Mouse (Mus musculus): ENCODE measurements at regions not wholly inside any gene's neighbourhood (a gene's known extent, or its start where the extent isn't known, plus 50 kb on each side); places are given as distances from the start of the nearest gene placed in this dataset.
"Not testable (repeated sequence)": the region's sequence is repeated elsewhere in the genome, so short reads cannot be mapped to it uniquely, and the experiment has no call there.

DNA sequence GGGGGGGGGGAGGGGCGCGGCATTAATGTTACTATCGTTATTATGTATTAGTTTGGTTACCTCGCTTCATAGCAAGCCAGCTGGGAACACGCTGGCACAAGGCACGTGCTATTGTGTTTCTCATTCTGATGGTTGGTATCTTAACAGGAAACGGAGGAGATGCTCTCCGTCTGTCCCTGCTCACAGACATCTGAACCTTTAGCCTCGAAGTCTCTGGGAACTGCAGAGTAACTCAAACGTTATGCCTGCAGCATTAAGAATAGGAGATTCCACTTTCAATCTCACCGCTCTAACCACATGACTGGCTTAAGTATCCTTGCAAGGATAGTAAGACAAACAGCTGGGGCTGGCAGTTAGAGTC lies 80.0 kb downstream of the Nfkbiz start:
- peak; percentile 60 for ATAC-seq (ENCODE audit: low read depth)
- no peaks in the 10 kb centered on the region for H3K36me3 ChIP-seq (ENCODE audit: control insufficient read depth, insufficient read depth, low read length)
- 46% methylated on average over 10 of the region's 11 CpGs for WGBS

DNA sequence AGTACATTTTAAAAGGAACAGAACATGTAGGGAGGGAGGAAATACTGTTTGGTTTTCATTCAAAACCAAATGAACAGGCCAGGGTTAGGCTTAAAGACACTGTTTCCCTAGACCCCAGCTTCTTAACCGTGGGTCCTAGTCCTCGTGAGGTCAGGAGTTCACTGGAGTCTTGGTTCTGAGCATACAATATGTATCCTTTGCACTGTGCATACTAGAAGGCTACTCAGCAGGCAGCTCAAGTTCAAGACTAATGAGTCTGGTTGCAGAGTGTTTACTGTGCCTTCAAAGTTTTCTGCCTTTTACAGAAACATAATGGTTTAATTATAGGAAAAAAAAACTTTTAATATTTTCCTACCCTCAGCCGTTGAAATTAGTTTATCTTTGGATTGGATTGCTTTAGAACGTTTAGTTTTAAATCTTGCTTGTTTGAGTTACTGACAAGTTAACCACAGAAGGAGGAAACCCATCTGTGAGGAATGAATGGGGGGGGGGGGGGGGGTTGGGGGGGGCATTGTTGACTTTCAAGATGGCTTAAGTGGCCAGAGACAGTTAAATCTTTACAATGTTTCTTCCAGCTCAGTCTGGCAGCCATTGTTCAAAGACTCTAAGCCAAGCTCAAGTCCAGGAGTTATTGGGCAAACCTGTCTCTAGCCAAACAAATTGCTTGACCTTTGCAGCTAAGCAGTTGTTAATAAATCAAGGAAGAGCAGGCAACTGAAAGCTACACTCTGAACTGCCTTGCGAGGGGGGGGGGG lies 80.6 kb downstream of the Nfkbiz start:
- H3K27ac ChIP-seq (ENCODE audit: low read depth, low read length): no peak overlapping the region
- ATAC-seq (ENCODE audit: low read depth): no peak
- 44% methylated on average over 4 of the region's 5 CpGs for WGBS

More for the DNA sequence above, 80.0 kb downstream of the Nfkbiz start:
- Histone ChIP-seq H3K27ac (ENCODE audit: low read depth, low read length) (no peak overlapping the region), H3K4me3 (ENCODE audit: low read depth, low read length) (no peak overlapping the region), H3K4me1 (ENCODE audit: control insufficient read depth, insufficient read depth, low read length) (no peaks in the 10 kb centered on the region), H3K4me2 (ENCODE audit: low read depth, low read length) (no peak overlapping the region), H3K27me3 (ENCODE audit: control insufficient read depth, insufficient read depth, low read length) (no peaks in the 10 kb centered on the region), H3K9ac (replicated peaks; ENCODE audit: low read depth, low read length) (no peak overlapping the region), H3K9me3 (ENCODE audit: control insufficient read depth, low read length) (no peaks in the 10 kb centered on the region)

DNA sequence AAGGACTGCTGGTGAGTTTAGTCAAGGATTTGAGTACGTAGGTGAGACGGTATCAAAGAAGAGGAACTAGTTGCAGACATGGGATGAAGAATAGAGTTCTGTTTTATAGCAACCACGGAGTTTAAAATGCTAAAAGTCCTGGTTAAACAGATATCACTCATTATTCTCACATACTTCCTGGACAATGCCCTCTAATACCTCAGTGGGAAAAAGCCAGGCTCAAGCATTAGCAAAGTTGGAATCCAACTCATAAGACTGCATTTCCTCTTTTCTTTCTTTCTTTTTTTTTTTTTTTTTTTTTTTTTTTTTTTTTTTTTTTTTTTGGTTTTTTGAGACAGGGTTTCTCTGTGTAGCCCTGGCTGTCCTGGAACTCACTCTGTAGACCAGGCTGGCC lies 81.3 kb downstream of the Nfkbiz start:
- not testable (repeated sequence) for H3K27ac ChIP-seq (ENCODE audit: low read depth, low read length); H3K4me3 ChIP-seq (ENCODE audit: low read depth, low read length); H3K27me3 ChIP-seq (ENCODE audit: control insufficient read depth, insufficient read depth, low read length); H3K4me1 ChIP-seq (ENCODE audit: control insufficient read depth, insufficient read depth, low read length); ATAC-seq (ENCODE audit: low read depth); H3K36me3 ChIP-seq (ENCODE audit: control insufficient read depth, insufficient read depth, low read length); H3K9ac ChIP-seq (replicated peaks; ENCODE audit: low read depth, low read length); H3K4me2 ChIP-seq (ENCODE audit: low read depth, low read length); H3K9me3 ChIP-seq (ENCODE audit: control insufficient read depth, low read length)
- 91% methylated on average over 3 of the region's 3 CpGs for WGBS

More for the DNA sequence above, 80.6 kb downstream of the Nfkbiz start:
- Histone ChIP-seq H3K36me3 (ENCODE audit: control insufficient read depth, insufficient read depth, low read length) (no peaks in the 10 kb centered on the region), H3K4me2 (ENCODE audit: low read depth, low read length) (no peak overlapping the region), H3K4me3 (ENCODE audit: low read depth, low read length) (no peak overlapping the region), H3K4me1 (ENCODE audit: control insufficient read depth, insufficient read depth, low read length) (no peaks in the 10 kb centered on the region), H3K9me3 (ENCODE audit: control insufficient read depth, low read length) (no peaks in the 10 kb centered on the region), H3K27me3 (ENCODE audit: control insufficient read depth, insufficient read depth, low read length) (no peaks in the 10 kb centered on the region), H3K9ac (replicated peaks; ENCODE audit: low read depth, low read length) (no peak overlapping the region)

DNA sequence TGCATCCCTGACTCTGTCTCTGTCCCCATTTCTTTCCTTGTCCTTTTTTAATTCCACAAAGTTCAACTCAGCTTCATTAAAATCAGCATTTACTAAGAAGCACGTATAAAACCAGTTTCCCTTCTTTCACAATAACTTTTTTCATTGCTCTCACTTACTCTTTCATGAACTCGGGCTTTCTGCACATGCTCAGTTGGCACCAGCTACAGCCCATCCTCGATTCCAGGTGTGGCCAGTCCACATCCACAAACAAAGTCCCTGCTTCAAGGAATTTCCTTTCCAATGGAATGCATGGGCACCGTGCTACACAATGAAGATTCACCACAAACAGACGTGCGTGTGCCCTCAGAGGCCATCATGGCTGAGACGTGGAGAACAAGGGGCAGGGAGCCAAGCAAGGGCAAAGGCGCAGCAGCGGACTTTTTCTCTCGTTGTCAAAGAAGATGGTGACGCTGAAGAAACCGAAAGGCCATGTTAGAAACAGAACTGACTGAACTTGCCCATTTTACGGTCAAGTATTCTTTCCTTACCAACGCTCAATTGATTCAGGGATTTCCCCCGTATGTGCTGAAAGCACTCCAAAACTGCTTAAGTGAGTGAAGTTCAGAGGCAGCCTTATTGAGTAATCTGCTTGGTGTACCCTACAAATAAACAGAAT lies 81.8 kb downstream of the Nfkbiz start:
- 90% methylated on average over 15 of the region's 15 CpGs for WGBS
- Histone ChIP-seq H3K4me3 (ENCODE audit: low read depth, low read length) (no peak overlapping the region), H3K36me3 (ENCODE audit: control insufficient read depth, insufficient read depth, low read length) (no peaks in the 10 kb centered on the region), H3K9ac (replicated peaks; ENCODE audit: low read depth, low read length) (no peak overlapping the region), H3K4me2 (ENCODE audit: low read depth, low read length) (no peak overlapping the region), H3K27ac (ENCODE audit: low read depth, low read length) (no peak overlapping the region), H3K27me3 (ENCODE audit: control insufficient read depth, insufficient read depth, low read length) (no peaks in the 10 kb centered on the region), H3K4me1 (ENCODE audit: control insufficient read depth, insufficient read depth, low read length) (no peaks in the 10 kb centered on the region), H3K9me3 (ENCODE audit: control insufficient read depth, low read length) (no peaks in the 10 kb centered on the region)
- ATAC-seq (ENCODE audit: low read depth): no peak

DNA sequence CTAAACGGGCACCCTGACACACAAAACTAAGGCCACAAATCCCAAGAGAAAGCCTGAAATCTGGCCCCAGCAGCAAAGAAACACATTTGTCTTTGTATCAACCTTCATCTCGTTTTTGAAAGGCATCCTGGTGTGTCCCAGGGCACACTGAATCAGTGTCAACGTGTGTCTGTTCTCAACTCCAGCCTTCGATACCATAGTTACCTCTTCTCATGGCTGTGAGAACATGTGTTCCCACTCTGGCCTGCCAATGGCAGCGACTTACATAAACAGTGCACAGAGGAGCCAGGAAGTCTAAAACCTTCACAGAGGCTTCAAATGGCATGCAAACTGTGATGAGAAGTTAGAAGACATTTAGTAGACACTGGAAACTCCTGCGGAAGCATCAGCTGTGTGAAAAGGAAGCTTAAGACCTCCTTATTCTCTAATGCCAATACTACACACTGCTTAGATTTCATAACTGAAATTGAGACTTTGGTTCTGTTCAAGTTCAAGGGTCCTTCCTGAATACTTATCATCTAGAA lies 83.3 kb downstream of the Nfkbiz start:
- H3K4me3 ChIP-seq (ENCODE audit: low read depth, low read length): no peak overlapping the region
- H3K4me2 ChIP-seq (ENCODE audit: low read depth, low read length): no peak overlapping the region
- no peaks in the 10 kb centered on the region for H3K4me1 ChIP-seq (ENCODE audit: control insufficient read depth, insufficient read depth, low read length)
- no peak for ATAC-seq (ENCODE audit: low read depth)
- no peak overlapping the region for H3K27ac ChIP-seq (ENCODE audit: low read depth, low read length)
- H3K9me3 ChIP-seq (ENCODE audit: control insufficient read depth, low read length): no peaks in the 10 kb centered on the region
- H3K36me3 ChIP-seq (ENCODE audit: control insufficient read depth, insufficient read depth, low read length): no peaks in the 10 kb centered on the region
- 75% methylated on average over 6 of the region's 6 CpGs for WGBS
- no peaks in the 10 kb centered on the region for H3K27me3 ChIP-seq (ENCODE audit: control insufficient read depth, insufficient read depth, low read length)
- no peak overlapping the region for H3K9ac ChIP-seq (replicated peaks; ENCODE audit: low read depth, low read length)

DNA sequence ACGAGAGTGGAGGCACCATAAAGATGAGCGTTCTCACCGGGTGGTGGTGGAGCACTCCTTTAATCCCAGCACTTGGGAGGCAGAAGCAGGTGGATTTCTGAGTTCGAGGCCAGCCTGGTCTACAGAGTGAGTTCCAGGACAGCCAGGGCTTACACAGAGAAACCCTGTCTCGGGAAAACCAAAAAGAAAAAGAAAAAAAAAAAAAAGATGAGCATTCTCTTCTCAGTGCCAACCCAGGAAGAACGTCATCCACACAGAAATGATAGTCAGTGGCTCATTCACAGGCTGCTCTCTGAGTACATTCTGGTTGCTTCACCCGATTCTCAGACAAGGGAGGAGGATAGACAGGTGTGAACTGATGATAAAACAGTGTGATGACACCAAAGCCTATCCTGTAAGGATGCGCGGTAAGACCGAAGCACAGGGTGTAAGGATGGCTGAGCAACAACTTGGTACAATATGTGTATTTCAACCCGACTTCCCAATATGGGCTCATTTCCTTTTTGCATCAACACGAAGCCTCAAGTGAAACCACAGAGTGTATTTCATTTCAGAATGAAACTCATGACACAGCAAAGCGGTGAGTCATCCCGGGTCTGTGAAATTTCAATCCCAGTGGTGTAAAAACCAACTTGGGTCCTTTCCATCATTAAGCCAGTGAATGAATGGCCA lies 84.5 kb downstream of the Nfkbiz start:
- Histone ChIP-seq H3K9me3 (ENCODE audit: control insufficient read depth, low read length) (no peaks in the 10 kb centered on the region), H3K4me2 (ENCODE audit: low read depth, low read length) (no peak overlapping the region), H3K27ac (ENCODE audit: low read depth, low read length) (no peak overlapping the region), H3K4me3 (ENCODE audit: low read depth, low read length) (no peak overlapping the region), H3K27me3 (ENCODE audit: control insufficient read depth, insufficient read depth, low read length) (no peaks in the 10 kb centered on the region), H3K36me3 (ENCODE audit: control insufficient read depth, insufficient read depth, low read length) (no peaks in the 10 kb centered on the region), H3K9ac (replicated peaks; ENCODE audit: low read depth, low read length) (no peak overlapping the region), H3K4me1 (ENCODE audit: control insufficient read depth, insufficient read depth, low read length) (no peaks in the 10 kb centered on the region)
- WGBS: 89% methylated on average over 14 of the region's 14 CpGs
- ATAC-seq (ENCODE audit: low read depth): no peak

DNA sequence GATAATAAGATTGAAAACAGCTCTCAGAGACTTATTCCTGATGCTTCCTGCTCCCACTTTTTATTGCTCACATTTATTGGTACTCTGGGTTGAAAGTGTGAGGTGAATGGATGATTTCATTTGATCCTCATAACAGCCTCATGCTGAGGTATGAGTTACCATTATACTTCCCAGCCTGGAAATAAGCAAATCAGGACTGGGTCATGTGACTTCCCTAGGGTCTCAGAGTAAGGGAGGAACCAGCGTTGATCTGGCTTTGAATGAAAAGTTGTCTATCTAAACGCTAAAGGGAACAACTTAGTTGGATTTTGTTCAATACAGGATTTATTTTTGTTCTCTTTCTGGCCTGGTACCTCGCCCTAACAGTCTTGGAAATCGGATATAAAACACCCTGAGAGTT lies 85.3 kb downstream of the Nfkbiz start:
- Histone ChIP-seq H3K4me1 (ENCODE audit: control insufficient read depth, insufficient read depth, low read length) (no peaks in the 10 kb centered on the region), H3K27me3 (ENCODE audit: control insufficient read depth, insufficient read depth, low read length) (no peaks in the 10 kb centered on the region), H3K9ac (replicated peaks; ENCODE audit: low read depth, low read length) (no peak overlapping the region), H3K9me3 (ENCODE audit: control insufficient read depth, low read length) (no peaks in the 10 kb centered on the region), H3K27ac (ENCODE audit: low read depth, low read length) (no peak overlapping the region), H3K4me3 (ENCODE audit: low read depth, low read length) (no peak overlapping the region), H3K36me3 (ENCODE audit: control insufficient read depth, insufficient read depth, low read length) (no peaks in the 10 kb centered on the region), H3K4me2 (ENCODE audit: low read depth, low read length) (no peak overlapping the region)
- WGBS: 79% methylated on average over 4 of the region's 4 CpGs
- no peak for ATAC-seq (ENCODE audit: low read depth)

DNA sequence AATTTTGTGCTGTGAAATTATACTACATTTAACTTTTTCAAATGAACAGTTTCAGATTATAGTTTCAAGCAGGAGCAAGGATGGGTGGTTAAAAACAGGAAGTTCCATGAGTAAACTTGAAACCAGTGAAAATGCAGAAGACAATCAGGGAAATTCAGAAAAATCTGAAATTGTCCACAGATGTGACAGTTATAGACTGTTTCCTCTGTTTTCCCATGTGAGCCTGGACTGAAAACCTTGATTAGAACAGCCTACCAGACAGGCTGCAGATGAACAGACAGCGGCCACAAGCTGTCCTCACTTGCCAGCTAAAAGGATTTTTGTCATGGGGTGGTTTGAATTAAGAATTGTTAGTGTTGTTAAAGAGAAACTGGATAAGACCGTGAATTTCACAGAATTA lies 91.4 kb downstream of the Nfkbiz start:
- no peaks in the 10 kb centered on the region for H3K9me3 ChIP-seq (ENCODE audit: control insufficient read depth, low read length)
- ATAC-seq (ENCODE audit: low read depth): no peak
- no peaks in the 10 kb centered on the region for H3K4me1 ChIP-seq (ENCODE audit: control insufficient read depth, insufficient read depth, low read length)
- no peak overlapping the region for H3K4me2 ChIP-seq (ENCODE audit: low read depth, low read length)
- H3K27ac ChIP-seq (ENCODE audit: low read depth, low read length): no peak overlapping the region
- H3K36me3 ChIP-seq (ENCODE audit: control insufficient read depth, insufficient read depth, low read length): no peaks in the 10 kb centered on the region
- 86% methylated on average over 2 of the region's 2 CpGs for WGBS
- H3K4me3 ChIP-seq (ENCODE audit: low read depth, low read length): no peak overlapping the region
- H3K9ac ChIP-seq (replicated peaks; ENCODE audit: low read depth, low read length): no peak overlapping the region
- no peaks in the 10 kb centered on the region for H3K27me3 ChIP-seq (ENCODE audit: control insufficient read depth, insufficient read depth, low read length)

DNA sequence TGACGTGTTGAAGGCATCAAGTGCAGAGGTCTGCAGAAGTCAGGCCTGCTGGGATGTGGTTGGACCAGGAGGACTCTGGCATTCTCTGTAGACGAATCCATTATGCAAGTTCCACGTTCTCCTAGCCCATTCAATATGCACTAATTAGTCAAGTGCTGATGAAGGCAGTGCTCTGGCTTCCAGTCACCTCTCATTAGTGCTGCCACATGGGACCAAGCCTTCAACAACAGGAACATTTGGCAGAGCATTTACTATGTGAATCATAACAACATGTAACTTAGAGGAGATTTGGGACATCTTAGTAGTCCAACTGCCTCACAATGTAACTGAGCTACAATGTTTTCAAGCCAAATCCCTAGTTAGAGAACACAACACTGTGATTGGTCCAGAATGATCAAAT lies 92.5 kb downstream of the Nfkbiz start:
- 67% methylated on average over 3 of the region's 3 CpGs for WGBS
- Histone ChIP-seq H3K4me2 (ENCODE audit: low read depth, low read length) (no peak overlapping the region), H3K9ac (replicated peaks; ENCODE audit: low read depth, low read length) (no peak overlapping the region), H3K27ac (ENCODE audit: low read depth, low read length) (no peak overlapping the region), H3K27me3 (ENCODE audit: control insufficient read depth, insufficient read depth, low read length) (no peaks in the 10 kb centered on the region), H3K4me3 (ENCODE audit: low read depth, low read length) (no peak overlapping the region), H3K9me3 (ENCODE audit: control insufficient read depth, low read length) (no peaks in the 10 kb centered on the region), H3K4me1 (ENCODE audit: control insufficient read depth, insufficient read depth, low read length) (no peaks in the 10 kb centered on the region), H3K36me3 (ENCODE audit: control insufficient read depth, insufficient read depth, low read length) (no peaks in the 10 kb centered on the region)
- no peak for ATAC-seq (ENCODE audit: low read depth)
